ENCODE assay signal across 9 mouse cellular contexts in genomic region chr12:61523631-61524182, GRCm38 (mm10). TPM values are rescaled to one million over a fixed set of nuclear protein-coding genes. Genes with fewer than 3 reads are reported as not detected.
A peak's percentile ranks its signal among the peaks of the same experiment; 100 is the strongest.
DNase-seq lines count a peak whose midpoint lies in the region; ATAC-seq and TF ChIP-seq lines count a peak whose summit lies in the region.
"Had no signal": no experiment of that assay in that cellular context is flagged by ENCODE, and none has a peak within 500 bp of the region (broad histone marks: within the 10 kb centered on the region; RNA-seq: fewer than 3 reads in every experiment).

No protein-coding gene starts in this region.

- H3K4me3 ChIP-seq in E14TG2a.4 (replicated peaks; ENCODE audit: low read length): peak overlapping the region; percentile 79; the same call in 1 of the 2 replicates
- H3K4me3 ChIP-seq in forebrain, embryonic 15.5 days: peak overlapping the region; percentile 74
- H3K4me3 ChIP-seq in olfactory bulb, adult 2 months (ENCODE audit: insufficient read depth, low read depth, low read length): peak overlapping the region; percentile 95

- no peaks in the 10 kb centered on the region for H3K36me3 ChIP-seq in E14TG2a.4 (ENCODE audit: insufficient read depth, low read length)
- no peaks in the 10 kb centered on the region for H3K36me3 ChIP-seq in forebrain, embryonic 15.5 days

- DNase-seq in cerebellum, adult 11-12 months: peak; percentile 2
- DNase-seq in cerebellum, adult 8-10 months: no peak
- DNase-seq in left cerebral cortex, postnatal 25 days (ENCODE audit: low spot score in 2 of 2): peak; percentile 40 to 61
- DNase-seq in ovary, adult 18-20 months (ENCODE audit: low spot score): no peak

- peak overlapping the region; percentile 95 for H3K27ac ChIP-seq in forebrain, embryonic 15.5 days (replicated peaks)
- H3K27ac ChIP-seq in olfactory bulb, adult 2 months (ENCODE audit: insufficient read depth, low read depth, low read length): peak overlapping the region; percentile 86

- WGBS in forebrain, embryonic 15.5 days: under 1% methylated on average over 16 of the region's 16 CpGs
- 1% methylated on average over 16 of the region's 16 CpGs for WGBS in olfactory bulb, adult 2 months

- no peak for TF ChIP-seq CTCF in E14TG2a.4 (conservative IDR thresholded peaks at IDR 0.05; ENCODE audit: low read length)
- TF ChIP-seq CTCF in olfactory bulb, adult 2 months (IDR thresholded peaks at IDR 0.05; ENCODE audit: insufficient read depth, low read depth, low read length): no peak

- no peak for TF ChIP-seq POLR2A in olfactory bulb, adult 2 months (IDR thresholded peaks at IDR 0.05; ENCODE audit: insufficient read depth, low read depth, low read length)

- H3K9ac ChIP-seq in forebrain, embryonic 15.5 days (replicated peaks): peak overlapping the region; percentile 82

- peak overlapping the region; percentile 71 for H3K4me2 ChIP-seq in forebrain, embryonic 15.5 days (replicated peaks)

- intact Hi-C loops in left cerebral cortex, postnatal 25 days (cut with DNase I): loop anchor here (5.0 to 10.0 kb wide), 3 partner anchors 311 to 1901 kb away; no protein-coding TSS in a partner anchor

- ATAC-seq in forebrain, embryonic 15.5 days (replicated peaks): no peak
- ATAC-seq in granulocyte monocyte progenitor cell, adult 5-6 weeks (replicated peaks; ENCODE audit: poor library complexity, severe bottlenecking): no peak

- H3K9me3 ChIP-seq in E14TG2a.4 (ENCODE audit: low read length): no peaks in the 10 kb centered on the region
- H3K9me3 ChIP-seq in forebrain, embryonic 15.5 days: no peaks in the 10 kb centered on the region

- H3K4me1 ChIP-seq in E14TG2a.4 (replicated peaks; ENCODE audit: low read depth, low read length): peaks cover 38% of the 10 kb centered on the region
- peaks cover 24% of the 10 kb centered on the region for H3K4me1 ChIP-seq in forebrain, embryonic 15.5 days
- H3K4me1 ChIP-seq in olfactory bulb, adult 2 months (ENCODE audit: control insufficient read depth, insufficient read depth, low read length): peaks cover 7% of the 10 kb centered on the region; the same call in 1 of the 2 replicates

- H3K27me3 ChIP-seq in E14TG2a.4 (ENCODE audit: insufficient read depth, low read length): peaks cover 52% of the 10 kb centered on the region
- peaks cover 4% of the 10 kb centered on the region; the same call in 1 of the 2 replicates for H3K27me3 ChIP-seq in forebrain, embryonic 15.5 days

RNA-seq across cellular contexts. Expression of gene Lrfn5, which starts 0.8 kb away (rescaled TPM):
- 55.8 and 60.9 TPM in 2 replicates for polyA plus RNA-seq in forebrain, embryonic 15.5 days (2015; fragmentation: Nextera tagmentation; extraction: Ambion mirVana)
- total RNA-seq in left cerebral cortex, postnatal 25 days (2021): 100 to 1,000 TPM; 121 TPM
- polyA plus RNA-seq in olfactory bulb, adult 2 months (2012; ENCODE audit: insufficient read depth, insufficient read length, low replicate concordance, missing spikeins): not detected in 2 replicates
- 0.47 TPM in 1 of 2 replicates, not detected in the other for total RNA-seq in granulocyte monocyte progenitor cell, adult 5-6 weeks (2014; fragmentation: Nextera tagmentation)
- total RNA-seq in granulocyte monocyte progenitor cell, adult 5-6 weeks (2017): not detected in 2 replicates
- total RNA-seq: neutrophil, adult 5-6 weeks had no signal

Comparison
In these comparisons a context has a peak if more than half of its experiments do, and no peak if none do; other contexts are left out.
1. DNase-seq: peak in cerebellum, adult 11-12 months (single experiment) and left cerebral cortex, postnatal 25 days (2 of 2); none in cerebellum, adult 8-10 months (single experiment) and ovary, adult 18-20 months (single experiment).
2. RNA of gene Lrfn5, which starts 0.8 kb away (total RNA-seq): 121 TPM in left cerebral cortex, postnatal 25 days; 0.47 TPM in granulocyte monocyte progenitor cell, adult 5-6 weeks; every median in the first group is over 10 times any median in the second.
3. Peak in every context shown above with its lines, with median percentiles within 50 percentile points of each other: H3K4me3 ChIP-seq.